Mouse (Mus musculus): ENCODE results near the gene Snrnp200. TPM values are rescaled to one million over a fixed set of nuclear protein-coding genes. Genes with fewer than 3 reads are reported as not detected.
"Not testable (repeated sequence)": the region's sequence is repeated elsewhere in the genome, so short reads cannot be mapped to it uniquely, and the experiment has no call there.

The Snrnp200 gene
- total and polyA plus RNA-seq, 2 experiments from 2014 or later: 32.5 to 95.1 TPM

GRCm38 (mm10) chr2:127271042-127271515 lies 62.9 kb downstream of the Snrnp200 start:
- peak overlapping the region; percentile 91 for H3K4me3 ChIP-seq (ENCODE audit: low read depth, low read length)
- peak; percentile 63 for DNase-seq (ENCODE audit: low spot score)
- H3K36me3 ChIP-seq (ENCODE audit: insufficient read depth, low read length): no peaks in the 10 kb centered on the region
- peak overlapping the region; percentile 95 for H3K27ac ChIP-seq (ENCODE audit: low read depth, low read length)
- H3K4me2 ChIP-seq (ENCODE audit: low read depth, low read length, poor library complexity, severe bottlenecking): peak overlapping the region; percentile 78
- no peak for ATAC-seq (ENCODE audit: low FRiP score)
- H3K4me1 ChIP-seq (ENCODE audit: insufficient read depth, low read length): peaks cover 8% of the 10 kb centered on the region; the same call in 1 of the 2 replicates
- WGBS: 9% methylated on average over 8 of the region's 8 CpGs
- TF ChIP-seq CTCF (IDR thresholded peaks at IDR 0.05): no peak
- no peaks in the 10 kb centered on the region for H3K9me3 ChIP-seq (ENCODE audit: low read length)
- no peaks in the 10 kb centered on the region for H3K27me3 ChIP-seq (ENCODE audit: insufficient read depth, low read length)
- peak overlapping the region; percentile 94 for H3K9ac ChIP-seq (replicated peaks; ENCODE audit: low read length, poor library complexity, severe bottlenecking)

- H3K9me3 ChIP-seq (ENCODE audit: low read length); H3K36me3 ChIP-seq (ENCODE audit: insufficient read depth, low read length); H3K9ac ChIP-seq (replicated peaks; ENCODE audit: low read length, poor library complexity, severe bottlenecking); ATAC-seq (ENCODE audit: low FRiP score); H3K27me3 ChIP-seq (ENCODE audit: insufficient read depth, low read length); H3K4me3 ChIP-seq (ENCODE audit: low read depth, low read length); DNase-seq (ENCODE audit: low spot score); H3K4me1 ChIP-seq (ENCODE audit: insufficient read depth, low read length); H3K4me2 ChIP-seq (ENCODE audit: low read depth, low read length, poor library complexity, severe bottlenecking); H3K27ac ChIP-seq (ENCODE audit: low read depth, low read length): not testable (repeated sequence)
- WGBS: 92% methylated on average over 4 of the region's 4 CpGs
Observed at GRCm38 (mm10) chr2:127272049-127272448, 63.9 kb downstream of the Snrnp200 start.

DNA sequence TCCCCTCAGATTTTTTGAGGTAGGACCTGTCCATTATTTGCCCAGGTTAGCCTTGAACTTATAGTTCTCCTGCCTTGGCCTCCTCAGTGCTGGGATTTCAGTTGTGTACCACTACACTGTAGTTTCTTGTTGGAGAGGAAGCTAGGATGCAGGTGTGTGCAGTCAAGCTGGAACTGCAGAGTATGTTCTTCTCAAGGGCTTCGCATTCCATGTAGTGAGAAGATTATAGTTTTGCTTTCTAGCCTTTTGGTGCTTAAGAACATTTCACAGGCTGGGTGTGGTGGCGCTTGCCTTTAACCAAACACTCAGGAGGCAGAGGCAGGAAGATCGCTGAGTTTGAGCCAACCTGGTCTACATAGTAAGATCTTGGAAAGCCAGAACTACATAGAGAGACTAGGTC lies 64.6 kb downstream of the Snrnp200 start:
- Histone ChIP-seq H3K4me1 (ENCODE audit: insufficient read depth, low read length) (peaks cover 8% of the 10 kb centered on the region; the same call in 1 of the 2 replicates), H3K36me3 (ENCODE audit: insufficient read depth, low read length) (no peaks in the 10 kb centered on the region), H3K9me3 (ENCODE audit: low read length) (no peaks in the 10 kb centered on the region), H3K4me2 (ENCODE audit: low read depth, low read length, poor library complexity, severe bottlenecking) (no peak overlapping the region), H3K27ac (ENCODE audit: low read depth, low read length) (no peak overlapping the region), H3K9ac (replicated peaks; ENCODE audit: low read length, poor library complexity, severe bottlenecking) (no peak overlapping the region), H3K4me3 (ENCODE audit: low read depth, low read length) (no peak overlapping the region), H3K27me3 (ENCODE audit: insufficient read depth, low read length) (no peaks in the 10 kb centered on the region)
- no peak for ATAC-seq (ENCODE audit: low FRiP score)
- DNase-seq (ENCODE audit: low spot score): no peak
- 97% methylated on average over 3 of the region's 3 CpGs for WGBS
- no peak for TF ChIP-seq CTCF (IDR thresholded peaks at IDR 0.05)

- no peak overlapping the region for H3K9ac ChIP-seq (replicated peaks; ENCODE audit: low read length, poor library complexity, severe bottlenecking)
- ATAC-seq (ENCODE audit: low FRiP score): no peak
- no peak for DNase-seq (ENCODE audit: low spot score)
- H3K9me3 ChIP-seq (ENCODE audit: low read length): no peaks in the 10 kb centered on the region
- no peak overlapping the region for H3K27ac ChIP-seq (ENCODE audit: low read depth, low read length)
- H3K4me2 ChIP-seq (ENCODE audit: low read depth, low read length, poor library complexity, severe bottlenecking): no peak overlapping the region
- H3K36me3 ChIP-seq (ENCODE audit: insufficient read depth, low read length): no peaks in the 10 kb centered on the region
- H3K4me1 ChIP-seq (ENCODE audit: insufficient read depth, low read length): peaks cover 8% of the 10 kb centered on the region; the same call in 1 of the 2 replicates
- no peak overlapping the region for H3K4me3 ChIP-seq (ENCODE audit: low read depth, low read length)
- TF ChIP-seq CTCF (IDR thresholded peaks at IDR 0.05): no peak
- no peaks in the 10 kb centered on the region for H3K27me3 ChIP-seq (ENCODE audit: insufficient read depth, low read length)
- WGBS: 78% methylated on average over 2 of the region's 2 CpGs
Observed at GRCm38 (mm10) chr2:127274590-127274989, 66.4 kb downstream of the Snrnp200 start.

- no peak overlapping the region for H3K27ac ChIP-seq (ENCODE audit: low read depth, low read length)
- H3K9me3 ChIP-seq (ENCODE audit: low read length): no peaks in the 10 kb centered on the region
- no peak for DNase-seq (ENCODE audit: low spot score)
- H3K9ac ChIP-seq (replicated peaks; ENCODE audit: low read length, poor library complexity, severe bottlenecking): no peak overlapping the region
- TF ChIP-seq CTCF (IDR thresholded peaks at IDR 0.05): no peak
- 86% methylated on average over 5 of the region's 5 CpGs for WGBS
- H3K4me1 ChIP-seq (ENCODE audit: insufficient read depth, low read length): peaks cover 8% of the 10 kb centered on the region; the same call in 1 of the 2 replicates
- no peak overlapping the region for H3K4me3 ChIP-seq (ENCODE audit: low read depth, low read length)
- no peaks in the 10 kb centered on the region for H3K27me3 ChIP-seq (ENCODE audit: insufficient read depth, low read length)
- ATAC-seq (ENCODE audit: low FRiP score): no peak
- no peak overlapping the region for H3K4me2 ChIP-seq (ENCODE audit: low read depth, low read length, poor library complexity, severe bottlenecking)
- no peaks in the 10 kb centered on the region for H3K36me3 ChIP-seq (ENCODE audit: insufficient read depth, low read length)
Observed at GRCm38 (mm10) chr2:127275551-127276320, 67.5 kb downstream of the Snrnp200 start.

DNA sequence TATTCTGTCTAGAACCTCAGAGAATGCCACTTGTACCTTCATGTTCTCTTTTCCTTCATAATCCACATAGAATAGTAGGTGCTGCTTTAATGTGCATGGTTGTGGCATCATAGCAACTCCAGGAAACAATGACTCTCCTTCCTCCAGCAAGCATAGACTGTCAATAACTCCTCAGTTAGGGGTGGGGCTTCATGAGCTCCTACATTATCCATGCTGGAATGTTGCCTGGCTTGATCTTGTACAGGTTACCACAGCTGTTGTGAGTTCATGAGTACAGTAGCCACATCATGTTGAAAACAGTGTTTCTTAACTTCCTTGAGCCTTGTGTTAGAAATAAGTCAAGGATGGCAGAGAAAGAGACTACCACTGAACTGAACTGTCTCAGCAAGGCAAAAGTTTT lies 70.0 kb downstream of the Snrnp200 start:
- no peak overlapping the region for H3K4me3 ChIP-seq (ENCODE audit: low read depth, low read length)
- no peak overlapping the region for H3K27ac ChIP-seq (ENCODE audit: low read depth, low read length)
- no peaks in the 10 kb centered on the region for H3K36me3 ChIP-seq (ENCODE audit: insufficient read depth, low read length)
- H3K9me3 ChIP-seq (ENCODE audit: low read length): no peaks in the 10 kb centered on the region
- DNase-seq (ENCODE audit: low spot score): no peak
- no peak overlapping the region for H3K4me2 ChIP-seq (ENCODE audit: low read depth, low read length, poor library complexity, severe bottlenecking)
- H3K9ac ChIP-seq (replicated peaks; ENCODE audit: low read length, poor library complexity, severe bottlenecking): no peak overlapping the region
- no peak for TF ChIP-seq CTCF (IDR thresholded peaks at IDR 0.05)
- no peak for ATAC-seq (ENCODE audit: low FRiP score)
- no peaks in the 10 kb centered on the region for H3K27me3 ChIP-seq (ENCODE audit: insufficient read depth, low read length)
- 0 out of 2 replicates have a peak, but pooled peaks cover 4% of the 10 kb centered on the region for H3K4me1 ChIP-seq (ENCODE audit: insufficient read depth, low read length)

Other genes starting within 250 kb of the Snrnp200 start
- gene Ap4e1, start 199.7 kb upstream of the Snrnp200 start, total RNA-seq (2014; rRNA removed): 13.1 and 17.0 TPM in 2 replicates
- 5.9 and 7.0 TPM in 2 replicates for gene Ap4e1, start 199.7 kb upstream of the Snrnp200 start, polyA plus RNA-seq (2015; fragmentation: Nextera tagmentation; extraction: Ambion mirVana)
- 9.4 and 12.1 TPM in 2 replicates for gene Blvra, start 137.7 kb upstream of the Snrnp200 start, total RNA-seq (2014; rRNA removed)
- 29.4 and 30.6 TPM in 2 replicates for gene Blvra, start 137.7 kb upstream of the Snrnp200 start, polyA plus RNA-seq (2015; fragmentation: Nextera tagmentation; extraction: Ambion mirVana)
- 4.0 and 6.6 TPM in 2 replicates for gene Ncaph, start 74.4 kb upstream of the Snrnp200 start, total RNA-seq (2014; rRNA removed)
- gene Ncaph, start 74.4 kb upstream of the Snrnp200 start, polyA plus RNA-seq (2015; fragmentation: Nextera tagmentation; extraction: Ambion mirVana): 6.3 and 6.7 TPM in 2 replicates
- 9.6 and 11.2 TPM in 2 replicates for gene Itpripl1, start 64.9 kb upstream of the Snrnp200 start, total RNA-seq (2014; rRNA removed)
- gene Itpripl1, start 64.9 kb upstream of the Snrnp200 start, polyA plus RNA-seq (2015; fragmentation: Nextera tagmentation; extraction: Ambion mirVana): 7.0 and 7.6 TPM in 2 replicates
- 0.66 TPM in 1 of 2 replicates, not detected in the other for gene 1810024B03Rik, start 106 bp upstream of the Snrnp200 start, total RNA-seq (2014; rRNA removed)
- gene 1810024B03Rik, start 106 bp upstream of the Snrnp200 start, polyA plus RNA-seq (2015; fragmentation: Nextera tagmentation; extraction: Ambion mirVana): 0.96 and 1.2 TPM in 2 replicates
- gene Ciao1, start 39.4 kb downstream of the Snrnp200 start, total RNA-seq (2014; rRNA removed): 27.5 and 33.9 TPM in 2 replicates
- 23.9 and 29.8 TPM in 2 replicates for gene Ciao1, start 39.4 kb downstream of the Snrnp200 start, polyA plus RNA-seq (2015; fragmentation: Nextera tagmentation; extraction: Ambion mirVana)
- 108 and 131 TPM in 2 replicates for gene Tmem127, start 39.5 kb downstream of the Snrnp200 start, total RNA-seq (2014; rRNA removed)
- gene Tmem127, start 39.5 kb downstream of the Snrnp200 start, polyA plus RNA-seq (2015; fragmentation: Nextera tagmentation; extraction: Ambion mirVana): 74.0 and 75.5 TPM in 2 replicates
- gene Stard7, start 61.8 kb downstream of the Snrnp200 start, total RNA-seq (2014; rRNA removed): 151 and 167 TPM in 2 replicates
- 100 and 104 TPM in 2 replicates for gene Stard7, start 61.8 kb downstream of the Snrnp200 start, polyA plus RNA-seq (2015; fragmentation: Nextera tagmentation; extraction: Ambion mirVana)
- 10.8 and 18.0 TPM in 2 replicates for gene Dusp2, start 127.8 kb downstream of the Snrnp200 start, total RNA-seq (2014; rRNA removed)
- gene Dusp2, start 127.8 kb downstream of the Snrnp200 start, polyA plus RNA-seq (2015; fragmentation: Nextera tagmentation; extraction: Ambion mirVana): 23.0 and 23.6 TPM in 2 replicates
- gene Astl, start 130.3 kb downstream of the Snrnp200 start, total RNA-seq (2014; rRNA removed): not detected in 2 replicates
- not detected in 2 replicates for gene Astl, start 130.3 kb downstream of the Snrnp200 start, polyA plus RNA-seq (2015; fragmentation: Nextera tagmentation; extraction: Ambion mirVana)
- 0.66 and 0.71 TPM in 2 replicates for gene Adra2b, start 154.8 kb downstream of the Snrnp200 start, total RNA-seq (2014; rRNA removed)
- gene Adra2b, start 154.8 kb downstream of the Snrnp200 start, polyA plus RNA-seq (2015; fragmentation: Nextera tagmentation; extraction: Ambion mirVana): 0.54 and 0.68 TPM in 2 replicates
- gene Gpat2, start 216.8 kb downstream of the Snrnp200 start, total RNA-seq (2014; rRNA removed): 0.09 and 0.55 TPM in 2 replicates
- gene Gpat2, start 216.8 kb downstream of the Snrnp200 start, polyA plus RNA-seq (2015; fragmentation: Nextera tagmentation; extraction: Ambion mirVana): 0.16 and 0.23 TPM in 2 replicates
- 25.1 and 32.4 TPM in 2 replicates for gene Fahd2a, start 236.2 kb downstream of the Snrnp200 start, total RNA-seq (2014; rRNA removed)
- 27.3 and 29.2 TPM in 2 replicates for gene Fahd2a, start 236.2 kb downstream of the Snrnp200 start, polyA plus RNA-seq (2015; fragmentation: Nextera tagmentation; extraction: Ambion mirVana)